Mouse (Mus musculus) neutrophil, adult 5-6 weeks (primary cell): Measurements from ENCODE around the gene Tgm3. TPM values are rescaled to one million over a fixed set of nuclear protein-coding genes. Genes with fewer than 3 reads are reported as not detected.
A peak's percentile ranks its signal among the peaks of the same experiment; 100 is the strongest.

Experiments used
- ATAC-seq: fragments of 151-379, 151-347 bp; 2 replicates; pipeline ENCODE4 v1.8.0; 2017; ENCODE audit warnings: mild to moderate bottlenecking, moderate TSS enrichment; ENCODE audit not compliant: insufficient number of reproducible peaks, poor library complexity, low FRiP score, severe bottlenecking; ENCODE audit errors: extremely low read depth
- total RNA-seq: library from RNA; stranded (forward); fragments of 200-1000 nt; gene quantifications from 2 replicates; pipeline ENCODE4 v1.2.3, GENCODE M21; 2017

Gene Tgm3
- total RNA-seq, result 0.61 and 0.81 TPM in 2 replicates

DNA sequence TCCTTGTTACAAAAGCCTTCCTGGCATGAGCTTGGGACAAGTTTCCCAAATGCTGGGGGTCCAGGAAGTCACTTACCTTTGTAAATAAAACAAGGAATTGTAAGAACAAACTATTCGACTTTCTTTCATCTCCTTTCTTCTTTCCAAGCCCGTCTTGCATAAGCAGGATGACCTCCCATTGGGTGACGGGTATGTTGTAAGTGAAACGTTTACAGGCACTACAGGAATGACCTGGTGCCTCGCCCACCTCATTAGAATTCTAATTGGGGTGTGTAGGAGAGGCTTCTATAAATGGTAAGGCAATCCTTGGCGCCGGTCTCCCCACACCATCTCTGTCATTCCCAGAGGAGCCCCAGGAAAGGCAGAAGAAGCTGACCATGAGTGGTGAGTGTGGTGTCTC lies at the start of gene Tgm3:
Tgm3 (plus strand) TSS at position 324 of the 400 bp plus-strand sequence.
- no peak for ATAC-seq

DNA sequence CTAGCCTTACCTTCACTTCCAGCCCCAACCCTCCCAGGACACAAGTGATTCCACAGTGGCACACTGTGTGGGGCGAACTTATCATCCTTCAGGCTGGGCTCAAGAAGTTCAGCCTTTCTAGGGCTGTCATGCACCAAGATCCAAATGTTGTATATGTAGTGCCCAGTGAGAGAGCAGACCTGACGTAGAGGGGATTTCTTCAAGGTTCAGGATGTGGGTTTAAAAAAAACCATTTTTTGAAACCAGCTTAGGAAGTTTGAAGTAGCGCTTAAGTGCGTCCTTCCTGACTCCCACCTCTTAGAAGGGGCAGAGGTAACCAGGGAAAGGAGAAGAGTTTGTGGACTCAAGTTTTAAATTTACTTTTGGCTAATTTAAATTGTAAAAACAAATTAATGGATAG lies 31.5 kb upstream of the Tgm3 start:
- no peak for ATAC-seq

DNA sequence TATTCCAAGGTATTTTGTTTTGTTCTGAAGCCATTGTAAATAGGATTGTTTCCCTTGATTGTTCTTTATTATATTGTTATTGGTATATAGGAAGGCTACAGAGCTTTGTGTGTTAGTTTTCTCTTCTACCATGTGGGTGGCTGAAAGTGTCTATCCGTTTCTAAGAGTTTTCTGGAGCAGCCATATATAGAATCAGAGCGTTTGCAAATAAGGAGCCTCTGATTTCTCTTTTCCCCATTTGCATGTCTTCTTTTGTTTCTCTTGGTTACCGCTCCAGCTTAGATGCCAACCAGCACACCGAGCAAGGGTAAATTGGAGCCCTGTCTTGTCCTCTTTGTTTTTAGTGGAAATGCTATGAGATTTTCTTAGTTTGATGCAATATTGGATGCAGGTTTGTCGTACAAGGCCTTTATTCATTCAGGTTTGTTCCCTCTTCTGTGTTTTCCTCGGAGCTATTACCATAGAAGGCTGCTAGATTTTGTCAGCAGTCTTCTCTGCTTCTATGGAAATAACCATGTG lies 24.6 kb upstream of the Tgm3 start:
- no peak for ATAC-seq

DNA sequence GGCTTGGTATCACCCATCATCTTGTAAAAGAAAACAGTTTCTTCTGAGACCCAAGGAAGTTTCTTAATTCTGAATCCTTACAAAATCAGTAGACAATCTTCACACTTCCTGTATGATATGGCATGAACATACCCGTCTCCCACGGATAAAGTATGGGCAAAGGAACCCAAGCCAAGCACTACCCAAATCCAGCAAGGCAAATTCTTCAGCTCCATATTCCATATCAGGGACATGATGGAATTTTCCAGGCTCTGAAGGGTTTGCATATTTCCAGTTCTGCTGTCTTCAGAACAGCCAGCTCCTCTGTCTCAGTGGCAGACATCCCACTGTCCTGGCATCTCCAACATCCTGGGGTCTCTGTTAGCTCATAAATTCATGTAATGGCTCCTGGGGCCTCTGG lies 22.5 kb upstream of the Tgm3 start:
- ATAC-seq, result no peak

DNA sequence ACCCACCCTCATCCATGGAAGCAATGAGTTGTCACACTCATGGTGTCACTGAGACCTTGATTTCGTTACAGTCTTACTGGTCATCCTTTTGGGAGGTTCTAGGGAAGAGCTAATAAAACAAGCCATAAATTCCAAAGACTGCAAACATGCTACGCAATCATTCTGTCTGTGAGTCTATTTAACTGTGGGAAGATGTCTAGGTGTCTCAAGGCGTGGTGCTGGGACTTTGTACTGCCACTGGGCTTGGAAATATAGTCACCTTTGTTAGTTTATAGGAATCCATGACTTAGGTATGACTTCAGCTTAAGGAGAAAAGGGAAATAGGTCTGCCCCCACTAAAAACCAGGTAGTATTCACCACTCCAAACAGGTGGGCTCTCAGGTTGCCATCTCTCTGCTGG lies 17.7 kb upstream of the Tgm3 start:
- ATAC-seq, result no peak

DNA sequence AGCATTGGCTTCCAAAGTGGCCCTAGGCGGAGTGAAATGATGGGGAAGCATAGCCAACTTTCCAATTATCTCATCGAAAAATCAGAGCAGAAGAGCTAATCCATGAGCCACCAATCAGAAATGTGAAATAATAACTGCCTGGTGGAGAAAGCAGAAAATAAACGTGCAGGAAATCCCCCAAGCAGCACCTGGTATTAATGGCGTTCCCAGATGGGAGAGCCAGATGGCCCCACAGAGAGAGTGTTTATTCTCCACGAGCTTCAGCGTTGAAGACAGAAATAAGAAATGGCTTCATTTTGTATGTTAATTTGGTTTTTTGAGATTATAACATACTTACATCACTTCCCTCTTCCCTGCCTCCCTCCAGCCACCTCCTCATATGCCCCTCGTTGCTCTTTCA lies 13.7 kb upstream of the Tgm3 start:
- ATAC-seq, result no peak

DNA sequence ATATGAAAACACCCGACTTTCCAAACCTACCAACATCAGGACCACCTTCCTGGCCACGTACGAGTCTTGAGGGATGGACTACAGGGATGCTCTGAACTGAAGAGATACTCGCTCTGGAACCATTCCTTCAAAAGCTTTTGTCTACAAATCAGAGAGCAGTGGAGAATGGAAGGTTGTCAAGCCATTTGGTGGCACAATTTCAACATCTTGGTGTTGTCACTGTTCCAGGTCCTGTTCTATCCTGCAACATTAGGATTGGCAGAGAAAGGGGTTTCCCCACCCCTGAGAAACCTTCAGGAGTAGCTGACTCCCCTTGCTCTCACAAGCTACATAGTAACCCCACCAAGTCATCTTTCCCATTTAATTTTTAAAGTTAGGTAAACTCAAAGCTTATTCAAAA lies 12.9 kb upstream of the Tgm3 start:
- ATAC-seq, result no peak

DNA sequence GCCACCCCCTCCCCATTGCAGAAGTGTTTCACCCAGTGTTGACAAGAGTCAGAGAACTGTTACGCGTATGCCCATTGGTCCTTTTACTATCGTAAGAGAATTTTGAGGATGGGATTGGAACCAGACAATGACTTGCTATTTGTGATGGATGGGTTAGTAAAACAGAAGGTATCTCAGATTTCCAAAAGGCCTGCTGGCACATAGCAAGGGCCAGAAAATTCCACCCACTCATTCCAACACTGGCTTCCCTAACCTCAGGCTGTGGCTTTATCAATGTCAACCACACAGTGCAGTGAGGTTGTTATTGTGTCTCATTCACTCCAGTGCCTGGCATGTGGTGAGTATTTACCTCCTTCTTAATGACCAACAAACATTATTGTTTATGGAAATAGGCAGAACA lies 11.5 kb upstream of the Tgm3 start:
- ATAC-seq, result no peak

DNA sequence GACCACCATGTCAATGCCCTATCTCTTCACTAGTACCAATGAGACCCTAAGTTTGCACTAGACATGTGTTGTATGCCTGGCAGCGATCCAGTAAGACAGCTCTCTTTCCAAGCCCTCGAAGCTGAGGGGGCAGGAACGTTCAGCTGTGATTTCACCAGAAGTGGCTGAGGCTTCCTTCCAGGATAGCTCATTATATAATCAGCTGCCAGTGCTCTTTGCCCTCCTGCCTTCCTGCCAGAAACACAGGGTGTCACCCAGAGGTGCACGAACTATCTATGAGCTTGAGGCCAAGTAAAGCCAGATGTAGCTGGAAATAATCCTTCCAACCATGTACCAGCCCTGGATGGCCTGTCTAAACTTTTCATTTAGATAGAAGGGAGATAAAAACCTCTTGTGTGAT lies 8.1 kb upstream of the Tgm3 start:
- ATAC-seq, result no peak

DNA sequence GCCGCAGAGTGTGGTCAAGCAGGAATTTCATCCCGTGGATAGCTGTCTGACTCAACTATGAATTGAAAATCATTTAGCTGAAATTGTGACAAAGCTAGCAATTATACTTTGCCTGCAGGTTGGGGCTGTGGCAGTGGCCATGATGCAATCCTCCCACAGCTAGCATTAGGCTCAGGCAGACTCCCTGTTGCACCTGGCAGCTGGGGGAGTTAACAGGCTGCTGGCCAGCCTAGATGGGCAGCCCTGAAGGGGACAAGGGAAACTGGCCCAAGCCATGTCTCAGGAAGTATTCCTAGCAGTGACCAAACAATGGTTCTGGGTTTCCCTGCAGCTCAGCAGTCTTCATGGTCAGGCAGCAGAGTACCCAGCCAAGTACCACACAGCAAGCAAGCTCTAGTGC lies 2.8 kb upstream of the Tgm3 start:
- no peak for ATAC-seq

DNA sequence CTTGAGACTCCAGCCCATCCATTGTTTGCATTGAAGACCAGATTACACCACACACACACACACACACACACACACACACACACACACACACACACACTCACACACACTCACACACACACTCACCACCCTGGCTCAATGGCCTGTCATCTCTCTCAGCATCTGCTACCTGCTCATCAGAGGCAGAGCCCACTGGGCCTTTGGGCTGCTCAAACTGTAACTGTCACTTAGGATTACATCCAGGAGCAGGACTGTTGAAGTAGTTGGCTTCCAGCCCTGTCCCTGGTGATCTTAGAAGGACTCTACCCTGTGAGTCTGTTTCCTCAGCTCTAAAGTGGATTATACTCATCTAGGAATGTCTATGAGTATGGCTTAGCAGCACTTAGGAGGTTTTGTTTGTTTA lies 1.5 kb downstream of the Tgm3 start:
- ATAC-seq, result no peak

DNA sequence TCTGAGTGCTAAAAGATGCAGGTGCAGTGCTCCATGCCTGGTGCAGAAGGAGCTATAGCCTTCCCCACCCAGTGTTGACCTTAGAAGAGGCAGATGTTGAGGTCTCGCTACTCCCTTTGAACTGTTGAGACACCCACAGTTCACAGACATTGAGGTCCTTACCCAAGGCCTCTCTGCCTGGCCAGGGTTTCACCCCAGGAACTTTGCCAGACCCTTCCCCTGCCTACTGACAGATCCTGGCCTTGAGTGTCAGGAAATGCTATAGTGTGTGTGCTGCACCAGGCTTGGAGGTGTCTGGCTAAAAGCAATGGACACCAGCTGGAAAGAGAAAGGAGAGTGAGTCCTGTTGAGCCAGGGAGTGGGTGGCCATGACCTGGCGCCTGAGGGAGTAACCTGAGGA lies 3.0 kb downstream of the Tgm3 start:
- no peak for ATAC-seq

DNA sequence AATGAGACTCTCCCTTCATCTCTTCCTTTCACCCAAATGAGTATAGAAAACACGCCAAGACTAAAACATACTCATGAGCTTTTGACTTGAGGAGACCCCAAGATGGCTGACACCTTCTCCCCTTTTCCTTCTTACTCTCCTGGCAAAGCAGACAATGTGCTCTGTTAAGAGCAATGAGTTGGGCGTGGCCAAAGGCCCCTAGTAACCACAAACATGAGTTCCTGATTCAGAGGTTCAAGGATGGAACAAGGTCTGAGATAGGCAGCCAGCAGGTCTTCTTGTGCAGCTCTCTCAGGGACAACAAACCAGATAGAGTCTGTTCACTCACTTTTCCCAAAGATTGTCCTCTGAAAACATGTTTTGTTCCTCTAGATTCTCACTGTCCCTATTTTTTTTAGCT lies 5.9 kb downstream of the Tgm3 start:
- ATAC-seq, result no peak

DNA sequence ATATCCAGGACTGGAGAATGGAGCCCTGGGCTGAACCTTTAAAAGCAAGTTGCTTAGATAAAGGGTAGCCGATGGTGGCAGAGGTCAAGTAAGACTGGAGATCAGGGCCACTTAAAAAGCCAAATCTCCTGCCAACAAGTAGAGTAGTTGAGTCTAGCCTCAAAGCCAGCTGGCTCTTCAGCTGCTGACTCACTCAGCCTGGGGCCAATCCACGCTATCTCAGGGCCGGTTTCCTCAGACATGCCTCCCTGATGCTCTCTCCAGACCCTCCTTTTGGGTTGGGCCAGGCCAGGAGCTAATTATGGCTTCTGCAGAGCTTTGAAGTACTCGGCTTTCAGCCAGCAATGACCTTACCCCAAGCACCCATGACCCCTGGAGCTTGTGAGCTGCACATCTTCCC lies 15.7 kb downstream of the Tgm3 start:
- no peak for ATAC-seq

DNA sequence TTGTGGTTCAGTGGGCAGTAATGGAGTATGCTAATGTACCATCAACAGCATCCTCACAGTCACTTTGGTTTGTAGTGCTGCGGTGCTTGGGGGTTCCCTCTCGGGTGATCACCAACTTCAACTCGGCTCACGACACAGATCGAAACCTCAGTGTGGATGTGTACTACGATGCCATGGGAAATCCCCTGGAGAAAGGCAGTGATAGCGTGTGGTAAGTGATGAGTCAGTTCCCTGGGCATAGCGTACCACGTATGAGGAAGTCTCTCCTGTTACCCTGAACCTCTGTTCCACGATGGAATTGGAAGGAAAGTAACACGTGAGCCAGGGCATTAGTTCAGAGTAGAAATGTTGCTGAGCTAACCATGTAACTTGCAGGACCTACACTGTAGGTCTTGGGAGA lies 17.7 kb downstream of the Tgm3 start:
- ATAC-seq, result peak; percentile 46; the same call in 1 of the 2 replicates

DNA sequence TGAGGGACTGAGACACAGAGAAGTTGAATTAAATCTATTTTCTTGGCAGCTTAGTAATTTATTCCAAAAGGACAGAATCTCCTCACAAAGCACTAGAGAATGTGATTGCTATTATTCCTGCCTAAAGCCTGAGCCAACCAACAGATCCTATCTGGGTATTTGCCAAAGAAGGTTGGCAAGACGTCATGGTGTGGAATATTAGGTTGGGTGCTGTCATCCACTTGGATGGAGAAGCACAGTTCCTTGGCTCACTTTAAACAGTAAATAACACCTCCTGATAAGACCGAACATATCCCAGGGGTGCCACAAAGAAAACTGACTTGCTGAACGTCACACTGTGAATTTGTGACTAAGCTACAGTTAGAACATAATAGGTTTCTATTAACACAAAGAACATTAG lies 20.5 kb downstream of the Tgm3 start:
- no peak for ATAC-seq

DNA sequence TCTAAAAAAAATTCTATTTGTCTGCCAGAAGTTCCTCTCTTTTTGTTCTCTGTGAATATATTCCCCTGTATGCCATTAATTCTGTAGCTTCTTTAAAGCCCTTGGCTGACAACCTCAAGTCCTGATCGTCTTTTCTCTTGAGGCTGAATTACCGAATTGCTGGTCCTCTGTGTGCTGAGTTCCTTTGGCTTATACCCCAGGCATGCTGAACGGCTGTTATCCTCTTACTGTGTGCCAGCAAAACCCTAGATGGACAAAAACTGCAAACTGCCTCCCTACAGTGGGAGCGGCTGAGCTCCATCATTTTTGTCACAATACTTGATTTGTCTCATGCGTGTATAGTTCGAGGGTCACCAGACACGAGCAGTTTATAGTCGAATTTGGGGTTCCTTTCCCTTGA lies 24.7 kb downstream of the Tgm3 start:
- ATAC-seq, result no peak

DNA sequence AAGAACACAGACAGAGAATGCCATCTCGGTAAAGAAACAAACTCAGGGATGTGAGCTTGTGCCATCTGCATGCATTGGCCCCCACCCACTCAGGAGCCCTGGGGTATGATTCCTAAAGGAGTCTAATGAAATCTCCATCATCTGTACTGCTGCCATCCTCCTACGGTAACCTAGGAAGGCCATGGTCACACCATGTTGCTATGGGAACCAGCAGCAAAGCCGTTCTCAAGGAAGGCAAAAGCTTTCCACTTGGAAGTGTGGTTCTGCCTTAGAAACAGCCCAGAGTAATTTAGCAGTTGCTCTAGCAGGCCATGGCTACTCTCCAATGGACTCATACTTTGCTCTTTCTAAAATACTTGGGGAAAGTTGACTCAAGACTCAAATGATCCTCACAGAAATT lies 26.8 kb downstream of the Tgm3 start:
- no peak for ATAC-seq

DNA sequence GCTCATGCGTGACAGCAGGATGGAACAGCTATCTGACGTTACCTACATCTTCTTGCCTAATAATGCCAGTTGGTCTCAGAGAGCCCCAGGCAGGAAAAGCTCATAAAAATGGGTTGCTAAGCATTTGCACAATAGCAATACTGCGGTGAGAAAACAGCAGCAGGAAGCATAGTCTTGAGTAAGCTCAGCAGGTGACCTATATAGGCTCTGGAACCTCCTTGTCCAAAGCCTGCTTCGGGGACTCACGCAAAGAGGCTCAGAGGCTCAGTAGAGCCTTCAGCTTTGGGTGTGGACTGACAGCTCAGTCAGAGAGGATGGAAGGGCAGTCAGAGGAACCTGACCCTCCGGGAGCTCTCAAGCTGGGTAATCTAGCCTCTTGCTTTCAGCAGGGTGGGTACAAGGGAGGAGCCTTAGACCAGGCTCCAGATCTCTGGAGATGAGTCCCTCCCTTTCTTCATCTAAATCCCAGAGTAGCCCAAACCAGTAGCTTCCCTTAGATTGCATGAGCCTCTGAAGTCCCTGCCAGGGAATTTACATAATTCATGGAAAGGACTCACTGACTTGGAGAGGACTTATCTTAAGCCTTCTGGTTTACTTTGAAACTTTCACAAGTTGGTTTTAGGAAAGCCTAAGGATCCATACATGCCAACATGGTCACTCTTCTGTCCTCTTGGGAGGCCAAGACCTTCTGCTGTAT lies 28.2 kb downstream of the Tgm3 start:
- peak; percentile 39; the same call in 1 of the 2 replicates for ATAC-seq

DNA sequence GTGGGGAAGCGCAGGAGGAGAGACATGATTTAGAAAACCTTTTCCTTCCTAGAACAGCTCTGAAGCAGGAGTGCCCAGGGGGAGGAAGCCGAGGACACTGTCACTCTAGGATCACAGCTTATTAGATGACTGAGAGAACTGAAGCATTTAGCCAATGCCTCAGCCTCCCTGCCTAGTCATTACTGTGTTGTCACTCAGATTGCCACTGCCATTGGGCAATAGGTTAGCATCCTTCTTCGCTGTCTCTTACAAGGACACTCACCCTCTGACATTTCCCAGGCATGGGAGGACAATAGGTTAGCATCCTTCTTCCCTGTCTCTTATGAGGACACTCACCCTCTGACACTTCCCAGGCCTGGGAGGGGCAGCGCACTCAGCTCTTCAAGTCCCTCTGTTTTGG lies 31.7 kb downstream of the Tgm3 start:
- peak; percentile 33; the same call in 1 of the 2 replicates for ATAC-seq

DNA sequence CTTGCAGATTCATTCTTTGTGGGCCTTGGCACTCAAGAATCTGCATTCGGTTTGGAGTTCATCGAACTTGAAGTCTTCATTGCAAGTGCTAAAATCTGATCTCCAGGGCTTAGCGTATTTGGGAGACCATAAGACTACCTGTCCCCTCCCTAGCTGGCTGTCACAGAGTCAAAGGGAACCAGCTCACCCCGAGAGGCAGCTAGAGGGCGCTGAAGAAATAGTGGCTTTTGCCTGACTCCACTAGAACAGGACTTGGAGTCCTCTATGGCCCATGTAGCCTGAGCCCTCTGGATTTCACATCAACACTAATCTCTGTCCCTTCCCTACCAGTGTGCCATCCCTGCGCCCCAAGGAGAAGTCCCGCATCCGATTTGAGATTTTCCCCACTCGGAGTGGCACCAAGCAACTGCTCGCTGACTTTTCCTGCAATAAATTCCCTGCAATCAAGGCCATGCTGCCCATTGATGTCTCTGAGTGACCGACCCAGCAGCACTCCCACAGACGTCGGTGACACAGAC lies 35.8 kb downstream of the Tgm3 start:
- ATAC-seq, result no peak
